ENCODE assay signal across 23 mouse cellular contexts in genomic region chr3:51969451-51969850, GRCm38 (mm10).
DNase-seq lines count a peak whose midpoint lies in the region; ATAC-seq and TF ChIP-seq lines count a peak whose summit lies in the region.
"Had no signal": no experiment of that assay in that cellular context is flagged by ENCODE, and none has a peak within 500 bp of the region (broad histone marks: within the 10 kb centered on the region; RNA-seq: fewer than 3 reads in every experiment).

No protein-coding gene starts in this region.

- no peak overlapping the region for H3K9ac ChIP-seq in forebrain, embryonic 13.5 days
- H3K9ac ChIP-seq in forebrain, embryonic 12.5 days = no peak overlapping the region
- H3K9ac ChIP-seq in neural tube, embryonic 13.5 days = no peak overlapping the region
- H3K9ac ChIP-seq in intestine, postnatal 0 days (ENCODE audit: low read depth, low read length) = no peak overlapping the region
- H3K9ac ChIP-seq: forebrain, postnatal 0 days; kidney, embryonic 15.5 days; liver, embryonic 13.5 days had no signal

- H3K4me2 ChIP-seq in forebrain, embryonic 13.5 days = no peak overlapping the region
- H3K4me2 ChIP-seq in forebrain, embryonic 12.5 days = no peak overlapping the region
- no peak overlapping the region for H3K4me2 ChIP-seq in neural tube, embryonic 13.5 days
- H3K4me2 ChIP-seq in intestine, postnatal 0 days (replicated peaks; ENCODE audit: low read depth) = no peak overlapping the region
- H3K4me2 ChIP-seq: kidney, embryonic 15.5 days; liver, embryonic 13.5 days had no signal

- TF ChIP-seq CTCF in intestine, postnatal 0 days (IDR thresholded peaks at IDR 0.05; ENCODE audit: low read depth) = no peak

- ATAC-seq in forebrain, embryonic 13.5 days = no peak
- ATAC-seq in forebrain, embryonic 12.5 days (ENCODE audit: low FRiP score) = no peak
- no peak for ATAC-seq in neural tube, embryonic 13.5 days (ENCODE audit: low read depth)
- no peak for ATAC-seq in intestine, postnatal 0 days
- ATAC-seq: CD4-positive, CD25-positive, alpha-beta regulatory T cell, adult 4 months; forebrain, postnatal 0 days; hindbrain, embryonic 16.5 days had no signal

- no peak for DNase-seq in neural tube, embryonic 10.5 days (ENCODE audit: extremely low spot score, low spot score)
- peak; percentile 41 to 44 for DNase-seq in cerebellum, postnatal 14 days
- no peak for DNase-seq in testis, postnatal 10 days (ENCODE audit: low spot score)
- DNase-seq in gastrocnemius, postnatal 4 days (ENCODE audit: low spot score in 2 of 2) = no peak
- DNase-seq: adrenal gland, postnatal 36 days; forebrain, postnatal 0 days; gastrocnemius, postnatal 36 days; heart, postnatal 36 days; kidney, adult 11 months; kidney, postnatal 36 days; liver, embryonic 13.5 days; lung, adult 2 months; lung, postnatal 36 days; thymus, postnatal 14 days had no signal

- H3K4me3 ChIP-seq in forebrain, embryonic 13.5 days = no peak overlapping the region
- no peak overlapping the region for H3K4me3 ChIP-seq in forebrain, embryonic 12.5 days (replicated peaks)
- no peak overlapping the region for H3K4me3 ChIP-seq in neural tube, embryonic 13.5 days
- no peak overlapping the region for H3K4me3 ChIP-seq in intestine, postnatal 0 days (ENCODE audit: low read depth, low read length)
- H3K4me3 ChIP-seq: embryonic facial prominence, embryonic 10.5 days; kidney, embryonic 15.5 days; liver, embryonic 13.5 days; megakaryocyte, embryonic 14.5 days had no signal

- no peaks in the 10 kb centered on the region for H3K36me3 ChIP-seq in forebrain, embryonic 13.5 days (ENCODE audit: poor library complexity, severe bottlenecking)
- no peaks in the 10 kb centered on the region for H3K36me3 ChIP-seq in forebrain, embryonic 12.5 days (replicated peaks)
- H3K36me3 ChIP-seq in neural tube, embryonic 13.5 days = no peaks in the 10 kb centered on the region
- H3K36me3 ChIP-seq in intestine, postnatal 0 days (ENCODE audit: control insufficient read depth, insufficient read depth) = no peaks in the 10 kb centered on the region
- H3K36me3 ChIP-seq: embryonic facial prominence, embryonic 10.5 days; kidney, embryonic 15.5 days; liver, embryonic 13.5 days had no signal

- peaks cover 17% of the 10 kb centered on the region for H3K4me1 ChIP-seq in forebrain, embryonic 13.5 days
- H3K4me1 ChIP-seq in forebrain, embryonic 12.5 days = peaks cover 19% of the 10 kb centered on the region
- H3K4me1 ChIP-seq in neural tube, embryonic 13.5 days (replicated peaks) = peaks cover 37% of the 10 kb centered on the region
- H3K4me1 ChIP-seq in intestine, postnatal 0 days (replicated peaks; ENCODE audit: control insufficient read depth, insufficient read depth, low read length) = peaks cover 9% of the 10 kb centered on the region; the same call in 1 of the 2 replicates

- no peaks in the 10 kb centered on the region for H3K27me3 ChIP-seq in forebrain, embryonic 13.5 days
- H3K27me3 ChIP-seq in forebrain, embryonic 12.5 days = no peaks in the 10 kb centered on the region
- no peaks in the 10 kb centered on the region for H3K27me3 ChIP-seq in neural tube, embryonic 13.5 days
- H3K27me3 ChIP-seq in intestine, postnatal 0 days (replicated peaks; ENCODE audit: control insufficient read depth, insufficient read depth, low read length) = no peaks in the 10 kb centered on the region
- H3K27me3 ChIP-seq: kidney, embryonic 15.5 days; liver, embryonic 13.5 days; megakaryocyte, embryonic 14.5 days had no signal

- H3K9me3 ChIP-seq in forebrain, embryonic 13.5 days (replicated peaks) = no peaks in the 10 kb centered on the region
- H3K9me3 ChIP-seq in forebrain, embryonic 12.5 days = no peaks in the 10 kb centered on the region
- H3K9me3 ChIP-seq in neural tube, embryonic 13.5 days = no peaks in the 10 kb centered on the region
- no peaks in the 10 kb centered on the region for H3K9me3 ChIP-seq in intestine, postnatal 0 days (ENCODE audit: control insufficient read depth)
- H3K9me3 ChIP-seq: embryonic facial prominence, embryonic 10.5 days; kidney, embryonic 15.5 days; liver, embryonic 13.5 days; megakaryocyte, embryonic 14.5 days had no signal

- 0 out of 2 replicates have a peak overlapping the region, but pooled peaks have one; percentile 14 for H3K27ac ChIP-seq in forebrain, embryonic 13.5 days
- H3K27ac ChIP-seq in forebrain, embryonic 12.5 days = no peak overlapping the region
- H3K27ac ChIP-seq in neural tube, embryonic 13.5 days (replicated peaks) = peak overlapping the region; percentile 33; the same call in 1 of the 2 replicates
- no peak overlapping the region for H3K27ac ChIP-seq in intestine, postnatal 0 days (ENCODE audit: low read depth, low read length)
- H3K27ac ChIP-seq: embryonic facial prominence, embryonic 10.5 days; kidney, embryonic 15.5 days; liver, embryonic 13.5 days had no signal

- WGBS in forebrain, embryonic 13.5 days = 66% methylated on average over 6 of the region's 6 CpGs
- 70% methylated on average over 6 of the region's 6 CpGs for WGBS in forebrain, embryonic 12.5 days
- WGBS in neural tube, embryonic 13.5 days = 60% methylated on average over 6 of the region's 6 CpGs
- 65% methylated on average over 6 of the region's 6 CpGs for WGBS in intestine, postnatal 0 days

Comparison
In these comparisons a context has a peak if more than half of its experiments do, and no peak if none do; other contexts are left out.
1. H3K27ac ChIP-seq: peak in forebrain, embryonic 13.5 days (single experiment) and neural tube, embryonic 13.5 days (single experiment); none in forebrain, embryonic 12.5 days (single experiment) and intestine, postnatal 0 days (single experiment).
2. DNase-seq: peak in cerebellum, postnatal 14 days (2 of 2); none in neural tube, embryonic 10.5 days (single experiment), testis, postnatal 10 days (single experiment) and gastrocnemius, postnatal 4 days (0 of 2).